Mouse (Mus musculus) adrenal gland, adult 18-20 months (tissue): ENCODE measurements at regions not wholly inside any gene's neighbourhood (a gene's known extent, or its start where the extent isn't known, plus 50 kb on each side); places are given as distances from the start of the nearest gene placed in this dataset.

ENCODE experiments used
- DNase-seq, 2 experiments: peaks; one replicate each; pipeline ENCODE4 v3.0.0; 2021 to 2022; ENCODE audit warnings: low spot score in 2 of 2

DNA sequence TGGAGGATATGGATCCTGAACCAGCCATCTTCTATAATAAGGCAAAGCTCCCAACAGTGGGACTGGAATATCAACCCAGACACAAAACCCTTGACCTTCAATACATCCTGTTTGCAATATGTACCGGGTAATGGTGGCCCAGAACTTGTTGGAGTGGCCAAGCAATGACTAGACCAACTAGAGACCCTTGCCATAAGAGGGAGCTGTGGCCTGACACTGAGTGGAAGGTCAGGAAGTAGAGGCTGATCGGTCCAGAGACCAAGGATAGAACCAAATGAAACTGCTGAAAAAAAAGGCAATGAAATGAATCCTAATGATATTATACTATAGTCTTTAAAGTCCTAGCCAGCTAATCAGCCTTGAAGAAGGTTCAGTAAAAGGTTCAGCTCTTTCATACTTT is 57.2 kb upstream of the Cav2 start:
- DNase-seq, result no peak

DNA sequence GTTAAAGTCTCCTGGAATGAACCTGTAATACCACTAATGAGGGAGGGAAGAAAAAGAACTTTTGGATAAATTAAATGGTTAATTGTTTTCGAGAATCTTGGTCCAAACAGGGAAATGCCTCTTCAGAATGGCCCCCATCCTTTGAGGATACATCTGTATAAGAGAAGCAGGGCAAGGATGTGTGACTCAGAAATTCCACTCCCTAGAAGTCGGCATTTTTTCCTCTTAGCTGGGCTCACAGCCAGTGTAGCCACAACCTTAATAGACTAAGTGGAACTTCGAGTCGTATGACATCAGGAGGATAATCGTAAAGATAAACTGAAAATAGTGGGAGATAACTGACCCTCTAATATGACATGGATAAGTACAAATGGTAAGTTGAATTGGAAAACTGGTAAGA is 56.1 kb upstream of the Cav2 start:
- DNase-seq, result no peak

DNA sequence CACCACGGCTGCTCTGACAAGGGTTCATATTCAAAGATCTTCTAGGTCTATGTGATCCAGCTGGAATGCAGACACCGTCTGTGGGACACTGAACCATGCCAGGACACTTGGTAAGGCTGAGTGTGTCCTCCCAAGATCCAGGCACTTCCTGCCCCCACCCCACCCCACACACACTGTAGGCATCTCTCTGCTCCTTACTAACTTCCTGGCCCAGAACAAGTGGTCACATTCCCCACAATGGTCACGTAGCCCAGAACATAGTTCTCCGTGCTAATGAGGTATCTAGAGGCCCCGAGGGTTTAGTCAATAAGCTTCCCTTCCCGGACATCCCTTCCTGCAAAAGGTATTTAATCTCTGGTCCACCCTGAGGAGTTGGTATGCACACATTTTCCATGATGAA is 54.5 kb upstream of the Cav2 start:
- no peak for DNase-seq
